Mouse (Mus musculus): Measurements from ENCODE around the gene Il4i1.

- no peak for TF ChIP-seq EP300 (IDR thresholded peaks at IDR 0.05; ENCODE audit: insufficient read depth, low read depth, low read length)
- no peak for TF ChIP-seq CTCF (IDR thresholded peaks at IDR 0.05)
These were observed 47.0 kb downstream of the Il4i1 start for GRCm38 (mm10) chr7:44863210-44863609.
